Mouse (Mus musculus) cortical plate, adult 2 months (tissue): Measurements from ENCODE around the gene Baiap2. TPM values are rescaled to one million over a fixed set of nuclear protein-coding genes. Genes with fewer than 3 reads are reported as not detected.

Experiments used
- H3K27ac ChIP-seq: fragments of 200-500 bp; 2 replicates; pipeline ENCODE4 v1.5.1; 2012; ENCODE audit warnings: low read length, control low read depth, inconsistent platforms; ENCODE audit not compliant: insufficient read depth
- H3K4me1 ChIP-seq: fragments of 200-500 bp; 2 replicates; pipeline ENCODE4 v1.6.1; 2011; ENCODE audit warnings: low read length; ENCODE audit not compliant: control insufficient read depth, insufficient read depth
- H3K4me3 ChIP-seq: fragments of 200-500 bp; 2 replicates; pipeline ENCODE4 v1.5.1; 2011; ENCODE audit warnings: mild to moderate bottlenecking, low read length, control low read depth; ENCODE audit not compliant: insufficient read depth
- CTCF ChIP-seq: fragments of 200-500 bp; IDR thresholded peaks from 2 replicates; pipeline ENCODE4 v1.5.1; 2011; ENCODE audit warnings: mild to moderate bottlenecking, control low read depth, low read length; ENCODE audit not compliant: insufficient read depth; ENCODE audit errors: extremely low read depth
- POLR2A ChIP-seq: fragments of 200-500 bp; IDR thresholded peaks from 2 replicates; pipeline ENCODE4 v1.6.1; 2011; ENCODE audit warnings: mild to moderate bottlenecking, low read length, control low read depth; ENCODE audit not compliant: insufficient read depth; ENCODE audit errors: extremely low read depth
- polyA plus RNA-seq: library from polyadenylated mRNA; depleted of rRNA; stranded (reverse); fragments of >200 nt; gene quantifications from 2 replicates; pipeline ENCODE4 v1.2.3, GENCODE M21; 2012

Gene Baiap2
- polyA plus RNA-seq, 1 experiment, result 253 TPM

- Histone ChIP-seq H3K27ac (no peak overlapping the region), H3K4me1 (no peaks in the 10 kb centered on the region), H3K4me3 (no peak overlapping the region)
- TF ChIP-seq CTCF (no peak), POLR2A (no peak)
These were observed 59.5 kb downstream of the Baiap2 start for GRCm38 (mm10) chr11:120002041-120002440.

- TF ChIP-seq CTCF (no peak), POLR2A (no peak)
- no peak overlapping the region for H3K4me3 ChIP-seq
- H3K27ac ChIP-seq, result no peak overlapping the region
- no peaks in the 10 kb centered on the region for H3K4me1 ChIP-seq
These were observed 60.2 kb downstream of the Baiap2 start for GRCm38 (mm10) chr11:120002634-120003220.

- no peak overlapping the region for H3K27ac ChIP-seq
- TF ChIP-seq CTCF (no peak), POLR2A (no peak; the same call in none of the 2 replicates)
- no peak overlapping the region for H3K4me3 ChIP-seq
- H3K4me1 ChIP-seq, result no peaks in the 10 kb centered on the region
These were observed 63.1 kb downstream of the Baiap2 start for GRCm38 (mm10) chr11:120005434-120006317.

- Histone ChIP-seq H3K27ac (no peak overlapping the region), H3K4me1 (no peaks in the 10 kb centered on the region), H3K4me3 (no peak overlapping the region)
- TF ChIP-seq POLR2A, result no peak
- no peak for TF ChIP-seq CTCF
These were observed 65.0 kb downstream of the Baiap2 start for GRCm38 (mm10) chr11:120007496-120008080.

GRCm38 (mm10) chr11:120008501-120008900 lies 65.9 kb downstream of the Baiap2 start:
- no peak overlapping the region for H3K4me3 ChIP-seq
- no peaks in the 10 kb centered on the region for H3K4me1 ChIP-seq
- H3K27ac ChIP-seq, result no peak overlapping the region
- no peak for TF ChIP-seq POLR2A
- TF ChIP-seq CTCF, result no peak

GRCm38 (mm10) chr11:120008956-120009355 lies 66.4 kb downstream of the Baiap2 start:
- Histone ChIP-seq H3K4me1 (no peaks in the 10 kb centered on the region), H3K27ac (no peak overlapping the region), H3K4me3 (no peak overlapping the region)
- TF ChIP-seq POLR2A, result no peak

GRCm38 (mm10) chr11:120009937-120010336 lies 67.4 kb downstream of the Baiap2 start:
- no peak overlapping the region for H3K4me3 ChIP-seq
- no peaks in the 10 kb centered on the region for H3K4me1 ChIP-seq
- TF ChIP-seq CTCF (no peak), POLR2A (no peak)
- H3K27ac ChIP-seq, result no peak overlapping the region

GRCm38 (mm10) chr11:120011114-120011760 lies 68.7 kb downstream of the Baiap2 start:
- no peaks in the 10 kb centered on the region for H3K4me1 ChIP-seq
- TF ChIP-seq CTCF (no peak), POLR2A (no peak)
- H3K27ac ChIP-seq, result 0 out of 2 replicates have a peak overlapping the region, but pooled peaks have one; percentile 26
- no peak overlapping the region for H3K4me3 ChIP-seq

GRCm38 (mm10) chr11:120011761-120012560 lies 69.4 kb downstream of the Baiap2 start:
- Histone ChIP-seq H3K27ac (0 out of 2 replicates have a peak overlapping the region, but pooled peaks have one; percentile 26), H3K4me3 (no peak overlapping the region), H3K4me1 (no peaks in the 10 kb centered on the region)
- TF ChIP-seq POLR2A (no peak), CTCF (0 out of 2 replicates have a peak, but pooled peaks have one; percentile 18)
